Mouse (Mus musculus) bone marrow macrophage, adult 2 months (primary cell): ENCODE measurements around the gene Sfxn2.

Experiments
- CTCF ChIP-seq: IDR thresholded peaks from 2 replicates; pipeline ENCODE4 v1.5.1; 2012; ENCODE audit warnings: low read depth, mild to moderate bottlenecking, low read length, moderate library complexity
- POLR2A ChIP-seq: IDR thresholded peaks from 2 replicates; pipeline ENCODE4 v1.6.1; 2012; ENCODE audit warnings: mild to moderate bottlenecking, low read depth, low read length, borderline replicate concordance

GRCm38 (mm10) chr19:46600371-46600770 is 27.2 kb downstream of the Sfxn2 start:
- TF ChIP-seq CTCF (no peak), POLR2A (no peak)
